Mouse (Mus musculus) C2C12 (cell line): ENCODE data around the gene Kctd5. TPM values are rescaled to one million over a fixed set of nuclear protein-coding genes. Genes with fewer than 3 reads are reported as not detected.

Experiments
- H3K27me3 ChIP-seq: one replicate; pipeline ENCODE4 v1.6.1; 2011; ENCODE audit not compliant: control insufficient read depth, insufficient read depth, insufficient read length
- H3K36me3 ChIP-seq: one replicate; pipeline ENCODE4 v1.6.1; 2011; ENCODE audit not compliant: control insufficient read depth, insufficient read depth
- H3K4me3 ChIP-seq: one replicate; pipeline ENCODE4 v1.5.1; 2011; ENCODE audit warnings: mild to moderate bottlenecking, control low read depth; ENCODE audit not compliant: poor library complexity, insufficient read depth, severe bottlenecking
- H3K79me2 ChIP-seq: one replicate; pipeline ENCODE4 v1.6.1; 2011; ENCODE audit not compliant: control insufficient read depth, insufficient read depth
- H3K79me3 ChIP-seq: one replicate; pipeline ENCODE4 v1.6.1; 2011; ENCODE audit warnings: low read depth, control low read depth
- H3ac ChIP-seq: one replicate; pipeline ENCODE3; 2011; ENCODE audit warnings: low read depth; ENCODE audit not compliant: control insufficient read depth, insufficient read length
- CEBPB ChIP-seq: IDR thresholded peaks from one replicate; pipeline ENCODE4 v1.6.1; 2011; ENCODE audit warnings: low read depth, mild to moderate bottlenecking, control low read depth, moderate library complexity
- CTCF ChIP-seq: IDR thresholded peaks from one replicate; pipeline ENCODE4 v1.5.1; 2011; ENCODE audit not compliant: control insufficient read depth, insufficient read depth, insufficient read length
- FOSL1 ChIP-seq: IDR thresholded peaks from one replicate; pipeline ENCODE4 v1.8.0; 2011; ENCODE audit warnings: mild to moderate bottlenecking, low read length; ENCODE audit not compliant: poor library complexity, insufficient read depth, severe bottlenecking
- MAX ChIP-seq: IDR thresholded peaks from one replicate; pipeline ENCODE4 v1.6.1; 2011; ENCODE audit warnings: mild to moderate bottlenecking, control low read depth
- MYOD1 ChIP-seq: IDR thresholded peaks from one replicate; pipeline ENCODE4 v1.6.1; 2011; ENCODE audit warnings: low read depth; ENCODE audit not compliant: control insufficient read depth, insufficient read length
- MYOG ChIP-seq: IDR thresholded peaks from one replicate; pipeline ENCODE4 v1.6.1; 2011; ENCODE audit not compliant: control insufficient read depth, insufficient read length; ENCODE audit errors: extremely low read depth
- USF1 ChIP-seq: IDR thresholded peaks from one replicate; pipeline ENCODE4 v1.6.1; 2011; ENCODE audit warnings: low read depth, mild to moderate bottlenecking, control low read depth, moderate library complexity
- polyA plus RNA-seq: library from polyadenylated mRNA; unstranded; fragments of >200 nt; fragmentation: generic; extraction: Trizol; gene quantifications from one replicate; pipeline ENCODE4 v1.2.1, GENCODE M21; 2012; ENCODE audit warnings: missing spikeins

The Kctd5 gene
- polyA plus RNA-seq, 1 experiment: 41.5 TPM

DNA sequence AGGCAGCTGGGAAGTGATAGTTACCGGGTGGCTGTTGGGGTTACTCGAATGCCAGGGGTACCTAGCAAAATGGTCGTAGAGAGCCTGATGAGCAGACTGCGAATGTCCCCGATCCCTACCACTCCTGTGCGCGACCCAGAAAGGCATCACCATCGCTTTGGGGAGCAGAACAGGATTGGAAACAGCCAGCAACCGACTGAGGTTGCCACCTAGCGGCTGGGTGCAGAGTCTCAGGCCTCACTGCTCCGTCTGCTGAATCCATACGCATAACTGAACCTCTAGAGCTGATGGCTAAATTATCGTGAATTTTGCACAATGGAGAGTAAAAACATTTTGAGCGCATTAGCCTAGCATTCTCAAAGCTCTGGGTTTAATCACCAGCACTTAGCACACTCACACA lies 57.6 kb downstream of the Kctd5 start:
- no peaks in the 10 kb centered on the region for H3K79me3 ChIP-seq
- no peak overlapping the region for H3K4me3 ChIP-seq
- no peak overlapping the region for H3ac ChIP-seq
- H3K79me2 ChIP-seq: no peaks in the 10 kb centered on the region
- TF ChIP-seq MYOD1 (no peak), CTCF (peak; percentile 48)
- no peaks in the 10 kb centered on the region for H3K36me3 ChIP-seq
- H3K27me3 ChIP-seq: no peaks in the 10 kb centered on the region

DNA sequence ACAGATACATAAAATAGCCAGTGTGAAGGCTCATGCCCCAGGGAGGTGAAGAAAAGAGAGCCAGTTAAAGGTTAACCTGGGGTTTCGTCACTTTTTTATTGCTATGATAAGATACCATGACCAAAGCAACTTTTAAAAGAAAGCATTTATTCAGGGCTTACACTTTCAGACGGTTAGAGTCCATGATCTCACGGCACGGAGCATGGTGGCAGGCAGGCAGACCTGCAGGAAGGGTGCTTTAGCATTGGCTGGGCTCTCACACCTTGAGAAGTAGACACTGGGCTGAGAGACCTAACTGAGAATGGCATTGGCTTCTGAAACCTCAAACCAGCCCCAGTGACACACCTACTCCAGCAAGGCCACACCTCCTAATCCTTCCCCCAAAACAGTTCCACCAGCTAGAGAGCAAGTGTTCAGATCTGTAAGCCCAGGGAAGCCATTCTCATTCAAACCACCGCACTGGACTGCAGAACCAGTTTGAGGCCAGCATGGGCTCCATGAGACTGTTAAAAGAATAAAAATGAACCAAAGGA lies 58.8 kb downstream of the Kctd5 start:
- Histone ChIP-seq H3ac (no peak overlapping the region), H3K4me3 (no peak overlapping the region), H3K79me2 (no peaks in the 10 kb centered on the region), H3K36me3 (no peaks in the 10 kb centered on the region), H3K79me3 (no peaks in the 10 kb centered on the region), H3K27me3 (no peaks in the 10 kb centered on the region)
- TF ChIP-seq USF1 (no peak), MYOD1 (no peak), MYOG (no peak), CEBPB (no peak)

DNA sequence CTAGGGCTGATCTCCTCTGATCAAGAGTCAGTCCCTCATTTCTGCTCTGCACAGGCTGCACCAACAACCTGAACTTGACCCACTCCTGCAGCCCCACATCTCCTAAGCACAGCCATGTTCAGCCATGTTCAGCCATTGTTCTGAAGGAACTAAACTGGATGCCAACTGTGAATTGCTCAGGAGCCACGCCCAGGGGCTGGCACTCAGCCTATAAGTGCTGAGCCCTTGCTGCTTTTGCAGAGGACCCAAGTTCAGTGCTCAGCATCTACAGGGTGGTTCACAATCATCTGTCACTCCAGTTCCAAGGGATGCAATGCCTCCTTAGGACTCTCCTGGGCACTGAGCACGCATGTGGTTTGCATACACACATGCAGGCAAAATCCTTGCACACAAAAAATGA lies 60.4 kb downstream of the Kctd5 start:
- Histone ChIP-seq H3K27me3 (no peaks in the 10 kb centered on the region), H3K4me3 (no peak overlapping the region), H3K79me3 (no peaks in the 10 kb centered on the region), H3K36me3 (no peaks in the 10 kb centered on the region), H3ac (no peak overlapping the region), H3K79me2 (no peaks in the 10 kb centered on the region)
- no peak for TF ChIP-seq CTCF
- no peak for TF ChIP-seq MYOG
- no peak for TF ChIP-seq CEBPB
- no peak for TF ChIP-seq FOSL1
- no peak for TF ChIP-seq USF1
- TF ChIP-seq MYOD1: no peak
- no peak for TF ChIP-seq MAX

DNA sequence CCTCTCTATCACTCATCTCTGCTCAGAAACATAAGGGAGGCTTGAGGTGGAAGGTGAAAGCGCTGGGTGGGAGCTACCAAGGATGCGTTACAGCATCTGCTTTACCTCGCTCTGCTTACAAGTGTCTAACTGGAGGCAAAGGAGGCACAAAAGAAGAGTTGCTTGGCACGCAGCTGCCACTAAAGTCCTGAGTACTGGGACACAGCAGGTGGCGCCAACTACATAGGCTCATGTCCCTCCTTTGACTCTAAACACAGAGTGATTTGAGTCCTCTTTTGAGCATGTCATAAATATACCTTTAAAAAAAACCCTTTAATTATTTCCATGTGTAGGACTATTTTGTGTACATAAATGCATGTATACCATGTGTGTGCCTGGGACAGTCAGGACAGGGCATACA lies 63.7 kb downstream of the Kctd5 start:
- Histone ChIP-seq H3K36me3 (no peaks in the 10 kb centered on the region), H3K79me3 (no peaks in the 10 kb centered on the region)

DNA sequence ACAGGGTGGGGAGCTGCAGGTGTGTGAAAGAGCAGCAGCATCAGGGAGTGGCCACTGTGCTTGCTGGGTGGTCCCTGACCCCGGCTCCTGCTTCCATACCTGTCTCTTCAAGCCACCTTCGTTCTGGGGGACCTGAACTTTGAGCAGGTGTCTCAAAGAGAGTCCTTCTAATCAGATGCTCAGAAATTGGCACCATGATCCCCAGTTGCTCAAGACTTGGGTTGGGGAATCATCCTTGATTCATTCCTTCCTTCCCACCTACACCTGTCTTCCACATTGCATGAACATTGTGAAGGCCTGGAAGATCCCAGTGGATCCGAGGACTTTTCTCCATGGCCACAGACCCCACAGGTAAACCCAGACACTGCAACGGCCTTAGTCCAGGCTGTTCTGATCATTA lies 65.2 kb downstream of the Kctd5 start:
- no peak overlapping the region for H3K4me3 ChIP-seq
- H3K36me3 ChIP-seq: no peaks in the 10 kb centered on the region
- no peak for TF ChIP-seq CEBPB
- no peak for TF ChIP-seq MYOD1
- TF ChIP-seq CTCF: no peak
- no peak for TF ChIP-seq FOSL1
- TF ChIP-seq USF1: no peak
- no peak for TF ChIP-seq MAX
- no peak for TF ChIP-seq MYOG
- no peaks in the 10 kb centered on the region for H3K79me2 ChIP-seq
- H3ac ChIP-seq: no peak overlapping the region
- H3K27me3 ChIP-seq: no peaks in the 10 kb centered on the region
- H3K79me3 ChIP-seq: no peaks in the 10 kb centered on the region

More for the DNA sequence above, 63.7 kb downstream of the Kctd5 start:
- Histone ChIP-seq H3ac (no peak overlapping the region), H3K79me2 (no peaks in the 10 kb centered on the region), H3K4me3 (no peak overlapping the region), H3K27me3 (no peaks in the 10 kb centered on the region)
- TF ChIP-seq MAX: no peak
- no peak for TF ChIP-seq CEBPB
- no peak for TF ChIP-seq CTCF
- TF ChIP-seq USF1: no peak
- TF ChIP-seq MYOG: no peak
- no peak for TF ChIP-seq FOSL1
- no peak for TF ChIP-seq MYOD1

DNA sequence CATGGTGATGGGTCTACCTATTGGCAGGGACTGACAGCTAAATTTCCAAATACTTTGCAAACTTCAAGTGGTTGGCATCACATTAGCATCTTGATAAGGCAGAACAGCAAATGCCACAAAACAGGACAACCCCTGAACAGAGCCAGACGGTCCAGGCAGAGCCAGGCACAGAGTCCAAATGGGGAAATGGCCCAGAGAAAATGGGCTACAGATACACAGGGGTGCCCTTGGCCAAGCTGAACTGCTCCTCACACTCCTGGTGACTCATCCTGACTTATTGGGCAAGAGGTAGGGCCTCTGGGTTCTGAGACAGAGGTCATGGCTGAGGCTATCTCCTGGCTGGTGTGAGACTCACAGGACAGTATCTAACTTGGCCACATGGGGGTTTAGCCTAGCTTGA lies 65.9 kb downstream of the Kctd5 start:
- no peaks in the 10 kb centered on the region for H3K27me3 ChIP-seq
- no peaks in the 10 kb centered on the region for H3K79me3 ChIP-seq
- no peak overlapping the region for H3K4me3 ChIP-seq
- no peak overlapping the region for H3ac ChIP-seq
- TF ChIP-seq CEBPB: peak; percentile 97
- TF ChIP-seq MYOG: no peak
- no peaks in the 10 kb centered on the region for H3K79me2 ChIP-seq
- H3K36me3 ChIP-seq: no peaks in the 10 kb centered on the region
